Mouse (Mus musculus): ENCODE results near the gene Gria4. TPM values are rescaled to one million over a fixed set of nuclear protein-coding genes. Genes with fewer than 3 reads are reported as not detected.
"Not testable (repeated sequence)": the region's sequence is repeated elsewhere in the genome, so short reads cannot be mapped to it uniquely, and the experiment has no call there.

Gene Gria4
- 36.8 and 39.7 TPM in 2 replicates for polyA plus RNA-seq (2015; fragmentation: Nextera tagmentation; extraction: Ambion mirVana)

DNA sequence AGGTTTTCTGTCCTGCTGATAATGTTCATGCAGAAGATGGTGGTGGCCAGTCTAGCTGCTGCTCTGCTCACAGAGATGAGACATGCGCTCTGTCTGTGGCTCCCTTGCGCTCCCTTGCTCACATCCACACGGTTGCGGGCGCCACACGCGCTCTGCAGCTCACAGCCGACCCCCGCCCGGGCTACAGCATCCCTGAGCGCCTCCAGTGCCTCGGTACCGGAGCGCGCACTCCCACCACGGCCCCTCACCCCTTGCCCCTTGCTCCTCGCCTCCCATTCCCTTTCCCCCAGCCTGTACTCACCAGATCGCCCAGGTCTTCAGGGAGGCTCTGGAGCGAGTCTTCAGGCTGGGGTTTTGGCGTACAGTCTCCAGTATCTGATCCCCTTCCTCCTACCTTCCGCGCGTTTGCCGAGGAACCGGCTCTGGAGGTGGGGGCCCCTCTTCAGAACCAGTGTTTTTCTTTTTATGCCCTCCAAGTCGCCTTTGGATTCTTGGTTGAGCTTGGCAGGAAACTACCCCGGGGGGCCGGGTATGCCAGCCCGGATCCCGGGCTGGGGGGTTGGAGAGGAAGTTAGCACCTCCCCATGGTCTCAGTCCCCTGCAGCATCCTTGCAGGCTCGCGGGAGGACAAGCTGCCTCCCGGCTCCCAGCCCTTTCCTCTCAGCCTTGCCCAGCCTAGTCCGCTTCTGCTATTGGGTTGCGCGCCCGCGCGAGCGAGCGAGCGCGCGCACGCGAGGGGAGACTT is at the start of gene Gria4:
Gria4 (minus strand) TSS at position 691 of the 745 bp plus-strand sequence.
- no peaks in the 10 kb centered on the region for H3K27me3 ChIP-seq (ENCODE audit: control insufficient read depth, insufficient read depth, low read depth, low read length)
- no peaks in the 10 kb centered on the region for H3K36me3 ChIP-seq (ENCODE audit: control insufficient read depth, insufficient read depth, low read length)
- under 1% methylated on average over 46 of the region's 46 CpGs for WGBS
- peak; percentile 97 for ATAC-seq
- H3K4me3 ChIP-seq (ENCODE audit: low read depth, low read length), result peak within 1 kb of the TSS; percentile 61
- peak within 1 kb of the TSS; percentile 94 for H3K27ac ChIP-seq (ENCODE audit: low read length)
- H3K9ac ChIP-seq (ENCODE audit: low read depth, low read length), result peak within 1 kb of the TSS; percentile 86
- H3K4me1 ChIP-seq (ENCODE audit: control insufficient read depth, insufficient read depth, low read length), result peaks cover 12% of the 10 kb centered on the region
- peak within 1 kb of the TSS; percentile 69 for H3K4me2 ChIP-seq (ENCODE audit: low read length)
- no peaks in the 10 kb centered on the region for H3K9me3 ChIP-seq (replicated peaks; ENCODE audit: control insufficient read depth, low read length, poor library complexity, severe bottlenecking)

GRCm38 (mm10) chr9:4810941-4811340 is 14.9 kb upstream of the Gria4 start:
- WGBS, result 84% methylated on average over 2 of the region's 2 CpGs
- H3K9me3 ChIP-seq (replicated peaks; ENCODE audit: control insufficient read depth, low read length, poor library complexity, severe bottlenecking); H3K4me1 ChIP-seq (ENCODE audit: control insufficient read depth, insufficient read depth, low read length); H3K4me2 ChIP-seq (ENCODE audit: low read length); H3K27ac ChIP-seq (ENCODE audit: low read length); H3K9ac ChIP-seq (ENCODE audit: low read depth, low read length); H3K27me3 ChIP-seq (ENCODE audit: control insufficient read depth, insufficient read depth, low read depth, low read length); H3K36me3 ChIP-seq (ENCODE audit: control insufficient read depth, insufficient read depth, low read length); ATAC-seq; H3K4me3 ChIP-seq (ENCODE audit: low read depth, low read length): not testable (repeated sequence)

DNA sequence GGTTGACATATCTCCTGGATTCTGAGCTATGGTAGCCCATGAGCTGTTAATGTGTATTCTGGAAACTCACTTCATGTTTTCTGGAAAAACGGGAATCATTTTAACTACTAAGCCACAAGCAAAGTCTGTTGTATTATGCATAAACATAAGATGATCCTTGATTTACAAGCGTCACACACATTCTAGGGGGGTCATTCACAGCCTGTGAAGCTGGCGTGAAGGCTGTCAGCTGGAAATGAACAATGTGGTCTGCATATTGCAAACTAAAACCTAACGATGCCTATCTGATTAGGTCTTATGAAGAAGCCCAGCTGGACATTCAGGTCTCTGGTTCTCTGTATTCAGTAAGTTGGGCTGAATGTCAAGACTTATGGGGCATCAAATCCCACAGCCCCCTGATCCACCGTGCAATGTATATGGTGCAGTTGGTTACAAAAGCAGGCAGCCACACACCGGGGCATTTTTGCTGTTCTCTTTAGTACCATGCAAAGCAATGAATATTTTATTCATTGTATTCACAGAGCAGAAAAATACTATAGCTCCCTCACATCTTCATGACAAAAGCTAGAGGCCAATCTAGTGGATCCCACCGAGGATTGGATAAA is 7.2 kb upstream of the Gria4 start:
- H3K4me3 ChIP-seq (ENCODE audit: low read depth, low read length), result no peak overlapping the region
- H3K4me1 ChIP-seq (ENCODE audit: control insufficient read depth, insufficient read depth, low read length), result no peaks in the 10 kb centered on the region
- no peak overlapping the region for H3K9ac ChIP-seq (ENCODE audit: low read depth, low read length)
- 27% methylated on average over 7 of the region's 7 CpGs for WGBS
- no peaks in the 10 kb centered on the region for H3K27me3 ChIP-seq (ENCODE audit: control insufficient read depth, insufficient read depth, low read depth, low read length)
- ATAC-seq, result 0 out of 2 replicates have a peak, but pooled peaks have one; percentile 14
- H3K36me3 ChIP-seq (ENCODE audit: control insufficient read depth, insufficient read depth, low read length), result no peaks in the 10 kb centered on the region
- no peaks in the 10 kb centered on the region for H3K9me3 ChIP-seq (replicated peaks; ENCODE audit: control insufficient read depth, low read length, poor library complexity, severe bottlenecking)
- no peak overlapping the region for H3K27ac ChIP-seq (ENCODE audit: low read length)
- H3K4me2 ChIP-seq (ENCODE audit: low read length), result no peak overlapping the region

GRCm38 (mm10) chr9:4797396-4797795 is 1.4 kb upstream of the Gria4 start:
- H3K4me3 ChIP-seq (ENCODE audit: low read depth, low read length), result no peak overlapping the region
- 93% methylated on average over 2 of the region's 2 CpGs for WGBS
- H3K9ac ChIP-seq (ENCODE audit: low read depth, low read length), result no peak overlapping the region
- H3K27me3 ChIP-seq (ENCODE audit: control insufficient read depth, insufficient read depth, low read depth, low read length), result no peaks in the 10 kb centered on the region
- no peak for ATAC-seq
- H3K4me2 ChIP-seq (ENCODE audit: low read length), result no peak overlapping the region
- no peaks in the 10 kb centered on the region for H3K9me3 ChIP-seq (replicated peaks; ENCODE audit: control insufficient read depth, low read length, poor library complexity, severe bottlenecking)
- no peaks in the 10 kb centered on the region for H3K36me3 ChIP-seq (ENCODE audit: control insufficient read depth, insufficient read depth, low read length)
- peaks cover 12% of the 10 kb centered on the region for H3K4me1 ChIP-seq (ENCODE audit: control insufficient read depth, insufficient read depth, low read length)
- H3K27ac ChIP-seq (ENCODE audit: low read length), result no peak overlapping the region

DNA sequence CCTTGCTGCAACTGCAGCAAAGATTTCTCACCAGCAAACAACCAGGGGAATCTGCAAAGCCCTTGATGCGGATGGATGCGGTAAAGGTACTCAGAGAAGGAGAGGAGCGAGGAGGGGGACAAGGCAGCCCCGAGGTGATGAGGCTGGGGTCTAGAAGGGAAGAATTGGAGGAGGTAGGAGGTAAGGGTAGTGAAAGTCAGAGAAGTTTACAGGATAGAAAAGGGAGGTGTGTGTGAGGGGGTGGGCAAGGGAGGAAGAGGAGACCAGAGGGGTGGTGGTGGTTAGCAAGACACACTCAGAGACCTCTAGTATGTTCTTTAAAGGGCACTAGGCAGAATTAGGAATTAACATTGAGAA is 233 bp upstream of the Gria4 start:
- Histone ChIP-seq H3K27me3 (ENCODE audit: control insufficient read depth, insufficient read depth, low read depth, low read length) (no peaks in the 10 kb centered on the region), H3K9ac (ENCODE audit: low read depth, low read length) (peak overlapping the region; percentile 86), H3K4me1 (ENCODE audit: control insufficient read depth, insufficient read depth, low read length) (peaks cover 12% of the 10 kb centered on the region), H3K9me3 (replicated peaks; ENCODE audit: control insufficient read depth, low read length, poor library complexity, severe bottlenecking) (no peaks in the 10 kb centered on the region), H3K4me2 (ENCODE audit: low read length) (peak overlapping the region; percentile 69), H3K27ac (ENCODE audit: low read length) (peak overlapping the region; percentile 94), H3K4me3 (ENCODE audit: low read depth, low read length) (peak overlapping the region; percentile 61), H3K36me3 (ENCODE audit: control insufficient read depth, insufficient read depth, low read length) (no peaks in the 10 kb centered on the region)
- WGBS, result 1% methylated on average over 4 of the region's 4 CpGs
- ATAC-seq, result no peak

DNA sequence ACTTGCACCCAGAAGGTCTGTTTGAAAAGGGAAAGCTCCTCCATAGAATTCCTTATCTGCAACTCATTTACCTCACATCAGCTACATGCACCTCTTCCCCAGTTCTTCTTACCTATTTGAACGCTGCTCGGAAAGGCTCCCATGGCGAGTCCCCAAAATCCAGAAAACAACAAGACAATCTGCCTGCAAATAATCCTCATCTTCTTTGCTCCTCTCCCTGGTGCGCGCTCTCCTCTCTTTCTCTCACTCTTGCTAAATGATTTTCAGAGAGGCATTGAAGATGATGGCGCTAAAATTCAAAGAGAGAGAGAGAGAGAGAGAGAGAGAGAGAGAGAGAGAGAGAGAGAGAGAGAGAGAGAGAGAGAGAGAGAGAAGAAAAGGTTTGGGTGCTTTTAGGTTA is 959 bp downstream of the Gria4 start:
- H3K27me3 ChIP-seq (ENCODE audit: control insufficient read depth, insufficient read depth, low read depth, low read length), result no peaks in the 10 kb centered on the region
- peaks cover 12% of the 10 kb centered on the region for H3K4me1 ChIP-seq (ENCODE audit: control insufficient read depth, insufficient read depth, low read length)
- ATAC-seq, result no peak
- peak overlapping the region; percentile 61 for H3K4me3 ChIP-seq (ENCODE audit: low read depth, low read length)
- peak overlapping the region; percentile 94 for H3K27ac ChIP-seq (ENCODE audit: low read length)
- no peaks in the 10 kb centered on the region for H3K9me3 ChIP-seq (replicated peaks; ENCODE audit: control insufficient read depth, low read length, poor library complexity, severe bottlenecking)
- H3K4me2 ChIP-seq (ENCODE audit: low read length), result peak overlapping the region; percentile 69
- H3K9ac ChIP-seq (ENCODE audit: low read depth, low read length), result peak overlapping the region; percentile 86
- no peaks in the 10 kb centered on the region for H3K36me3 ChIP-seq (ENCODE audit: control insufficient read depth, insufficient read depth, low read length)
- WGBS, result 3% methylated on average over 6 of the region's 6 CpGs

DNA sequence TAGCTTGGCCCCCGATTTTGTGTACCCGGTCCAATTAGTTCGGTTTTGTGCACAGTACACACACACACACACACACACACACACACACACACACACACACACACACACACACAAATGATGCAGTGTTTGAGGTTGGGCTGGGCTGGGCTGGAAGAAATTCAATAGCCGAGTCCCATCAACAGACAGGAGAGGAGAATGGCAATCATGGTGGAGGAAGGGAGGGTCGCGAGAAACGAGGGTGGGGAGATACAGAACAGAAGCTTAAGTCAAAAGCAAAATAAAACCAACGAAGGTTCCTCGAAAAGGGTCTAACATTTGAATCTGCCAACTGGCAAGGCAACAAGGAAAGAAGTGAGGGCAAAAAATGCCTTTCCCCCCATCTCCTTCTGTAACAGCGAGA is 1.6 kb downstream of the Gria4 start:
- Histone ChIP-seq H3K27ac (ENCODE audit: low read length) (peak overlapping the region; percentile 94), H3K9ac (ENCODE audit: low read depth, low read length) (peak overlapping the region; percentile 86), H3K9me3 (replicated peaks; ENCODE audit: control insufficient read depth, low read length, poor library complexity, severe bottlenecking) (no peaks in the 10 kb centered on the region), H3K27me3 (ENCODE audit: control insufficient read depth, insufficient read depth, low read depth, low read length) (no peaks in the 10 kb centered on the region), H3K4me3 (ENCODE audit: low read depth, low read length) (peak overlapping the region; percentile 61), H3K4me2 (ENCODE audit: low read length) (peak overlapping the region; percentile 69), H3K4me1 (ENCODE audit: control insufficient read depth, insufficient read depth, low read length) (peaks cover 12% of the 10 kb centered on the region), H3K36me3 (ENCODE audit: control insufficient read depth, insufficient read depth, low read length) (no peaks in the 10 kb centered on the region)
- WGBS, result 26% methylated on average over 10 of the region's 10 CpGs
- ATAC-seq, result no peak

GRCm38 (mm10) chr9:4749407-4749806 is 46.6 kb downstream of the Gria4 start:
- H3K4me1 ChIP-seq (ENCODE audit: control insufficient read depth, insufficient read depth, low read length); H3K36me3 ChIP-seq (ENCODE audit: control insufficient read depth, insufficient read depth, low read length); H3K9ac ChIP-seq (ENCODE audit: low read depth, low read length); H3K4me3 ChIP-seq (ENCODE audit: low read depth, low read length); H3K9me3 ChIP-seq (replicated peaks; ENCODE audit: control insufficient read depth, low read length, poor library complexity, severe bottlenecking); H3K27ac ChIP-seq (ENCODE audit: low read length); H3K27me3 ChIP-seq (ENCODE audit: control insufficient read depth, insufficient read depth, low read depth, low read length); ATAC-seq; H3K4me2 ChIP-seq (ENCODE audit: low read length): not testable (repeated sequence)

DNA sequence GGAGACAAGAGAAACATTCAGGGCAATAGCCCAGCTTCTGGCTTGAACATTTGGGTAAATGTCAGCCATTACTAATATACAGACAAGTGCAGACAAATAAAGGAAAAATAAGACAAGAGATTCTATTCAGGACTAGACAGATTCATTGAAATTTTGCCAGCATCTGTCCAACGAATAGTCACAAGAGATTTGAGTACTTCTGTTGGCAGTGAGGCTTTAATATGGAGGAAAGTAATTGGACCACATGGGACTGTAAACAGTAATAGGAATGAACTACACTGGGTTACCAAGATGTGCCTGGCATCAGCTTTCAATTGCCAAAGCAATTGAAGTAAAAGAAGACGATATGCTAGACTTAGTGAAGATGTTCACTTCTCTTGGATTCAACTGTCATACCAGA is 81.9 kb downstream of the Gria4 start:
- H3K9me3 ChIP-seq (replicated peaks; ENCODE audit: control insufficient read depth, low read length, poor library complexity, severe bottlenecking), result no peaks in the 10 kb centered on the region
- no peak overlapping the region for H3K9ac ChIP-seq (ENCODE audit: low read depth, low read length)
- H3K36me3 ChIP-seq (ENCODE audit: control insufficient read depth, insufficient read depth, low read length), result no peaks in the 10 kb centered on the region
- no peaks in the 10 kb centered on the region for H3K27me3 ChIP-seq (ENCODE audit: control insufficient read depth, insufficient read depth, low read depth, low read length)
- no peaks in the 10 kb centered on the region for H3K4me1 ChIP-seq (ENCODE audit: control insufficient read depth, insufficient read depth, low read length)
- no peak overlapping the region for H3K27ac ChIP-seq (ENCODE audit: low read length)
- H3K4me2 ChIP-seq (ENCODE audit: low read length), result no peak overlapping the region
- peak; percentile 51; the same call in 1 of the 2 replicates for ATAC-seq
- 48% methylated on average over 2 of the region's 2 CpGs for WGBS
- H3K4me3 ChIP-seq (ENCODE audit: low read depth, low read length), result no peak overlapping the region

Data from midbrain, embryonic 16.5 days (tissue).